Mouse (Mus musculus) T-helper 2 cell (primary cell): ENCODE data around the gene Shisa5.

Experiments used
- in situ Hi-C: fragments of 300-600 bp; cut with MboI, MseI; formaldehyde crosslinking; loops from one replicate; pipeline ENCODE4 v1.15.1; 2025; ENCODE audit warnings: high pct_unique_total_duplicates

Gene Shisa5

GRCm38 (mm10) chr9:109038086-109038895, at the start of gene Shisa5:
TSS of gene Shisa5 (plus strand) at chr9:109038565.
- in situ Hi-C loops: no loop called here

- in situ Hi-C loops: loop anchor here (10.0 kb wide), 1 partner anchor 1835 kb away; no protein-coding TSS in a partner anchor
Measured at GRCm38 (mm10) chr9:108989802-108990461, 48.4 kb upstream of the Shisa5 start.

- in situ Hi-C loops: no loop called here
Measured at GRCm38 (mm10) chr9:108990462-108990820, 47.9 kb upstream of the Shisa5 start.

GRCm38 (mm10) chr9:108991428-108992084, 46.8 kb upstream of the Shisa5 start, which contains the start of gene Pfkfb4:
TSS of gene Pfkfb4 (plus strand) at chr9:108991778.
- in situ Hi-C loops: no loop called here

- in situ Hi-C loops: no loop called here
Measured at GRCm38 (mm10) chr9:108992085-108992469, 46.3 kb upstream of the Shisa5 start.

- in situ Hi-C loops: no loop called here
Measured at GRCm38 (mm10) chr9:108992620-108993361, 45.6 kb upstream of the Shisa5 start.

GRCm38 (mm10) chr9:108996411-108996810, 42.0 kb upstream of the Shisa5 start:
- in situ Hi-C loops: no loop called here

- in situ Hi-C loops: no loop called here
Measured at GRCm38 (mm10) chr9:108998287-108999166, 39.8 kb upstream of the Shisa5 start.

- in situ Hi-C loops: no loop called here
Measured at GRCm38 (mm10) chr9:108999167-108999526, 39.2 kb upstream of the Shisa5 start.

GRCm38 (mm10) chr9:109000726-109001125, 37.6 kb upstream of the Shisa5 start:
- in situ Hi-C loops: loop anchor here (5.0 kb wide), 2 partner anchors 62 to 122 kb away; no protein-coding TSS in a partner anchor

GRCm38 (mm10) chr9:109003201-109003600, 35.2 kb upstream of the Shisa5 start:
- in situ Hi-C loops: loop anchor here (5.0 kb wide), 2 partner anchors 59 to 119 kb away; no protein-coding TSS in a partner anchor

GRCm38 (mm10) chr9:109007025-109007780, 31.2 kb upstream of the Shisa5 start:
- in situ Hi-C loops: no loop called here

- in situ Hi-C loops: no loop called here
Measured at GRCm38 (mm10) chr9:109008081-109008480, 30.3 kb upstream of the Shisa5 start.

- in situ Hi-C loops: no loop called here
Measured at GRCm38 (mm10) chr9:109008994-109009635, 29.2 kb upstream of the Shisa5 start.

GRCm38 (mm10) chr9:109009636-109010315, 28.6 kb upstream of the Shisa5 start:
- in situ Hi-C loops: no loop called here

GRCm38 (mm10) chr9:109010316-109010690, 28.1 kb upstream of the Shisa5 start:
- in situ Hi-C loops: no loop called here

GRCm38 (mm10) chr9:109015397-109015796, 23.0 kb upstream of the Shisa5 start:
- in situ Hi-C loops: no loop called here

- in situ Hi-C loops: no loop called here
Measured at GRCm38 (mm10) chr9:109016973-109017604, 21.3 kb upstream of the Shisa5 start.
